Mouse (Mus musculus) stomach, embryonic 14.5 days (tissue): ENCODE data around the gene Olfr1315-ps1. TPM values are rescaled to one million over a fixed set of nuclear protein-coding genes. Genes with fewer than 3 reads are reported as not detected.

Experiments used
- ATAC-seq: fragments of 200-750 bp; cut with Nextera tagmentation; 2 replicates; pipeline ENCODE4 v1.8.0; 2017; ENCODE audit warnings: low read depth, moderate TSS enrichment; ENCODE audit not compliant: insufficient number of reproducible peaks, insufficient read depth, low FRiP score
- H3K27ac ChIP-seq: fragments of 300-500 bp; sonication (generic); 2 replicates; pipeline ENCODE4 v1.5.1; 2014; ENCODE audit warnings: mild to moderate bottlenecking, low read length, moderate library complexity, mixed read lengths
- H3K27me3 ChIP-seq: fragments of 300-500 bp; sonication (generic); 2 replicates; pipeline ENCODE4 v1.6.1; 2014; ENCODE audit warnings: low read length, control low read depth, mixed read lengths; ENCODE audit not compliant: control insufficient read depth, insufficient read depth
- H3K36me3 ChIP-seq: fragments of 300-500 bp; sonication (generic); 2 replicates; pipeline ENCODE4 v1.6.1; 2014; ENCODE audit warnings: mild to moderate bottlenecking, control low read depth, low read length, moderate library complexity, mixed read lengths; ENCODE audit not compliant: control insufficient read depth, insufficient read depth
- H3K4me1 ChIP-seq: fragments of 300-500 bp; sonication (generic); 2 replicates; pipeline ENCODE4 v1.6.1; 2014; ENCODE audit warnings: low read length, control low read depth, mixed read lengths; ENCODE audit not compliant: control insufficient read depth, insufficient read depth
- H3K4me2 ChIP-seq: fragments of 300-500 bp; sonication (generic); replicated peaks from 2 replicates; pipeline ENCODE4 v1.6.1; 2014; ENCODE audit warnings: low read depth, low read length, control low read depth
- H3K4me3 ChIP-seq: fragments of 300-500 bp; sonication (generic); 2 replicates; pipeline ENCODE4 v1.5.1; 2014; ENCODE audit warnings: low read depth, low read length, control low read depth
- H3K9ac ChIP-seq: fragments of 300-500 bp; sonication (generic); replicated peaks from 2 replicates; pipeline ENCODE4 v1.6.1; 2014; ENCODE audit warnings: low read depth, mild to moderate bottlenecking, control low read depth, low read length, moderate library complexity, mixed read lengths
- H3K9me3 ChIP-seq: fragments of 300-500 bp; sonication (generic); 2 replicates; pipeline ENCODE4 v1.6.1; 2016; ENCODE audit warnings: low read depth, low read length, control low read depth; ENCODE audit not compliant: control insufficient read depth
- WGBS: fragments of 180-500 bp; shearing (Covaris S2); extraction: QIAGEN DNeasy Blood & Tissue Kit; methylation state at CpG from one replicate; pipeline ENCODE4 v1.1.7; 2014; 5-methylcytosine and 5-hydroxymethylcytosine counted together
- polyA plus RNA-seq: library from polyadenylated mRNA; unstranded; fragments of >200 nt; fragmentation: Nextera tagmentation; extraction: Ambion mirVana; gene quantifications from 2 replicates; pipeline ENCODE4 v1.2.1, GENCODE M21; 2014

The Olfr1315-ps1 gene
- not detected in 2 replicates for polyA plus RNA-seq

DNA sequence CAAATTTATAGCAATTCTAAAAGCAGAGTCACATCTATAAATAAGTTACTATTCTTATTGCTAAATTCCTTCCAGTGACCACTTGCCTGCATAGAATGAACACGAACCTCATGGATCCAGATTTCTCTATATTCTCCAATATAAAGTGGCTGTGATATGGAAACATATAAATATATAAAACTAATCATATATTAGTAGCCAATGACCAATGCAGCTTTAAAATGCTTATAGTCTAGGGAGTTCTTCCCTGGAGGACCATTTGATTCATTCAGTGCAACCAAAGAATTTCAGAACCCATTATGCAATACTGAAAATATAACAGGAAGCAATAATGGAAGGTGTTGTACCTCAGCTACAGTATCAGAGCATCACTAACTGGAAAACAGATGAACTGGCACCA lies at the start of gene Olfr1315-ps1:
Olfr1315-ps1 (minus strand) TSS at position 101 of the 400 bp plus-strand sequence.
- H3K27ac ChIP-seq, result no peak within 1 kb of the TSS
- ATAC-seq, result no peak
- no peaks in the 10 kb centered on the region for H3K4me1 ChIP-seq
- H3K36me3 ChIP-seq, result no peaks in the 10 kb centered on the region
- no peak within 1 kb of the TSS for H3K9ac ChIP-seq
- H3K4me2 ChIP-seq, result no peak within 1 kb of the TSS
- H3K9me3 ChIP-seq, result no peaks in the 10 kb centered on the region
- no peak within 1 kb of the TSS for H3K4me3 ChIP-seq
- no peaks in the 10 kb centered on the region for H3K27me3 ChIP-seq
- WGBS, result 73% methylated on average over 1 of the region's 1 CpGs

DNA sequence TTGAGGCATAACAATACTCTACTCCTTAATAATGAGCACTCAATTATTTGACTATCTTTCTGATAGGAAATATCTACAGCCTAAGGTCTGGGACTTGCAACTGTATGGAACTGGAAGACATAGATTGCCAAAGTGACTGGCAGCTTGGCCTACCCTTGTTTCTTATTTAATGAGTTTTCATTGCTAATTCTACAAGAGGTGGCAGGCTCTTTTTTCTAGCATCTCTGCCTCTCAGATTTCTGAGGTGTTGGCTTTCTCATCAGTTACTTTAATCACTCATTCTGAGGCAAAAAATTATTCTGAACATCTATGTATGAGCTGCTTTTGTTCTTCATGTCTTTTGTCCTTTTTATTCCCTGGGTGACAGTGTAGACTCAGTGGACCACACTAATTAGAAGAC lies 38.7 kb upstream of the Olfr1315-ps1 start, which contains the start of gene Olfr1318:
Olfr1318 (plus strand) TSS at position 301 of the 400 bp plus-strand sequence.
- no peaks in the 10 kb centered on the region for H3K27me3 ChIP-seq
- ATAC-seq, result no peak
- H3K9me3 ChIP-seq, result no peaks in the 10 kb centered on the region
- H3K27ac ChIP-seq, result no peak within 1 kb of the TSS
- H3K9ac ChIP-seq, result no peak within 1 kb of the TSS
- no peak within 1 kb of the TSS for H3K4me3 ChIP-seq
- no peaks in the 10 kb centered on the region for H3K36me3 ChIP-seq
- H3K4me1 ChIP-seq, result no peaks in the 10 kb centered on the region
- H3K4me2 ChIP-seq, result no peak within 1 kb of the TSS

DNA sequence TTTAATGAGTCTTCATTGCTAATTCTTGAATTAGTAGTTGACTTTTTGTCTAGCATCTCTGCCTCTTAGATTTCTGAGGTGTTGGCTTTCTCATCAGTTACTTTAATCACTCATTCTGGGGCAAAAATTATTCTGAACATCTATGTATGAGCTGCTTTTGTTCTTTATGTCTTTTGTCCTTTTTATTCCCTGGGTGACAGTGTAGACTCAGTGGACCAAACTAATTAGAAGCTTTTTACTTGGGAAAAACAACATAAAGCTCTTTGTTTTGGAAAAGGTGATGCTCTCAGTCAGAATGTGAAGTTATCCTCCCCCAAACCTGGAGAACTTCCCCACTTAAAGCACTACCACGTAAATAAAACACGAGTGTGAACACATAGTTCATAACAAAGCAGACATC lies 24.8 kb upstream of the Olfr1315-ps1 start, which contains the start of gene Olfr1317:
Olfr1317 (plus strand) TSS at position 301 of the 400 bp plus-strand sequence.
- Histone ChIP-seq H3K4me1 (no peaks in the 10 kb centered on the region), H3K27me3 (no peaks in the 10 kb centered on the region), H3K9ac (no peak within 1 kb of the TSS), H3K4me3 (no peak within 1 kb of the TSS), H3K36me3 (no peaks in the 10 kb centered on the region), H3K4me2 (no peak within 1 kb of the TSS), H3K27ac (no peak within 1 kb of the TSS), H3K9me3 (no peaks in the 10 kb centered on the region)
- WGBS, result 64% methylated on average over 2 of the region's 2 CpGs
- ATAC-seq, result no peak

DNA sequence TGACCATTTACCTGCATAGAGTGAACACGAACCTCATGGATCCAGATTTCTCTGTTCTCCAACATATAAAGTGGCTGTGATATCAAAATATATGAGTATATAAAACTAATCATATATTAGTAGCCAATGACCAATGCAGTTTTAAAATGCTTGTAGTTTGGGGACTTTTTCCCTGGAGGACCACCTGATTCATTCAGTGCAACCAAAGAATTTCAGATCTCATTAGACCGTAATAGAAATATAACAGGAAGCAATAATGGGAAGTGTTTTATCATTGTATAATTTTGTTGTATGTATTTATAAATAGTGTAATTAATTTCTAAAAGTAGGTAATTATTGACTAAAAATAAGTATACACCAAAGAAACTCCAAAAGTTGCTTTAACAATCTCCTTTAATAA lies 19.6 kb upstream of the Olfr1315-ps1 start, which contains the start of gene Olfr1316:
Olfr1316 (minus strand) TSS at position 101 of the 400 bp plus-strand sequence.
- Histone ChIP-seq H3K36me3 (no peaks in the 10 kb centered on the region), H3K4me3 (no peak within 1 kb of the TSS), H3K4me1 (no peaks in the 10 kb centered on the region), H3K9ac (no peak within 1 kb of the TSS), H3K4me2 (no peak within 1 kb of the TSS), H3K9me3 (no peaks in the 10 kb centered on the region), H3K27me3 (no peaks in the 10 kb centered on the region), H3K27ac (no peak within 1 kb of the TSS)
- ATAC-seq, result no peak
- 87% methylated on average over 2 of the region's 2 CpGs for WGBS

DNA sequence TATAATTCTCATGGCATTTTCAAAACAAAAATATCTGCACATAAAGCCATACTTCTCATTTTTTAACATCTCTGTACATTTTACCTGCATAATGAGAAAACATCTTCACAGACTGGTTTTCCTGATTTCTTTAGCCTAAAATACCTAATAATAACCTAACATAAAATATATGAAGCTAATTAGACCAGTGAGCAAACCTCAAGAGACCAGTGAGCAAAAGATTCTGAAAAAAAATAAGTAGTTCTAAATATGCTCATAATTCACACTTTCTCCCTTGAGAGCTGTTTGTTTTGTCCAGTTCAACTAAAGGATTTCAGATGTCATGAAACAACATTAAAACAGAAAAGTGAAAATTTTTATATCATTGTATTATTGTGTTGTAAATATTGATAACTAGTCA lies 18.6 kb downstream of the Olfr1315-ps1 start, which contains the start of gene Olfr1314:
Olfr1314 (minus strand) TSS at position 101 of the 400 bp plus-strand sequence.
- H3K36me3 ChIP-seq, result no peaks in the 10 kb centered on the region
- H3K9me3 ChIP-seq, result no peaks in the 10 kb centered on the region
- no peak for ATAC-seq
- H3K9ac ChIP-seq, result no peak within 1 kb of the TSS
- no peak within 1 kb of the TSS for H3K4me2 ChIP-seq
- no peak within 1 kb of the TSS for H3K4me3 ChIP-seq
- H3K27me3 ChIP-seq, result no peaks in the 10 kb centered on the region
- no peak within 1 kb of the TSS for H3K27ac ChIP-seq
- H3K4me1 ChIP-seq, result no peaks in the 10 kb centered on the region

DNA sequence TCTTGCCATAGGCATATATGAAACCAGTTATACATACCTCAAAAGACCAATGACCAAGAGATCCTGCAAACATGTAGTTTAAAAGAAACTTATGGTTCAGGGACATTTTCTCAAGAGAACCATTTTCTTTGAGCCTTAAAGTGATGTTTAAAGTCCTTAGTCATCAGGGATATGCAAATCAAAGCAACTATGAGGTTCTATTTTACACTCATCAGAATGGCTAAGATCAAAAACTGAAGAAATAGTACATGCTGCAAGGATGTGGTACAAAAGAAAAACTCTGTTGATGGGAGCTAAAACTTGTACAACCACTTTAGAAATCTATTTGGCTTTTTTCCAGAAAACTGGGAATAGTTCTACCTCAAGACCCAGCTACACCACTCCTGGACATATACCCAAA lies 37.5 kb downstream of the Olfr1315-ps1 start, which contains the start of gene Olfr1313:
Olfr1313 (minus strand) TSS at position 101 of the 400 bp plus-strand sequence.
- ATAC-seq, result no peak
- Histone ChIP-seq H3K9ac (no peak within 1 kb of the TSS), H3K4me1 (no peaks in the 10 kb centered on the region), H3K36me3 (no peaks in the 10 kb centered on the region), H3K4me3 (no peak within 1 kb of the TSS), H3K4me2 (no peak within 1 kb of the TSS), H3K9me3 (no peaks in the 10 kb centered on the region), H3K27me3 (no peaks in the 10 kb centered on the region), H3K27ac (no peak within 1 kb of the TSS)

Other genes starting within 250 kb of the Olfr1315-ps1 start
- gene Olfr1305, start 238.3 kb downstream of the Olfr1315-ps1 start, polyA plus RNA-seq, result not detected in 2 replicates
- not detected in 2 replicates for gene Olfr1306, start 199.2 kb downstream of the Olfr1315-ps1 start, polyA plus RNA-seq
- not detected in 2 replicates for gene Olfr1307, start 166.0 kb downstream of the Olfr1315-ps1 start, polyA plus RNA-seq
- gene Olfr1308, start 150.5 kb downstream of the Olfr1315-ps1 start, polyA plus RNA-seq, result not detected in 2 replicates
- gene Olfr1309, start 125.2 kb downstream of the Olfr1315-ps1 start, polyA plus RNA-seq, result not detected in 2 replicates
- not detected in 2 replicates for gene Olfr1310, start 102.7 kb downstream of the Olfr1315-ps1 start, polyA plus RNA-seq
- gene Olfr1311, start 91.0 kb downstream of the Olfr1315-ps1 start, polyA plus RNA-seq, result not detected in 2 replicates
- gene Olfr1312, start 65.2 kb downstream of the Olfr1315-ps1 start, polyA plus RNA-seq, result not detected in 2 replicates
- not detected in 2 replicates for gene Olfr1313, start 37.6 kb downstream of the Olfr1315-ps1 start, polyA plus RNA-seq
- not detected in 2 replicates for gene Olfr1314, start 18.7 kb downstream of the Olfr1315-ps1 start, polyA plus RNA-seq
- gene Olfr1316, start 19.5 kb upstream of the Olfr1315-ps1 start, polyA plus RNA-seq, result not detected in 2 replicates
- gene Olfr1317, start 24.9 kb upstream of the Olfr1315-ps1 start, polyA plus RNA-seq, result not detected in 2 replicates
- not detected in 2 replicates for gene Olfr1318, start 38.8 kb upstream of the Olfr1315-ps1 start, polyA plus RNA-seq
- gene Lpcat4, start 124.0 kb upstream of the Olfr1315-ps1 start, polyA plus RNA-seq, result 23.0 and 26.4 TPM in 2 replicates
- gene Nutm1, start 143.9 kb upstream of the Olfr1315-ps1 start, polyA plus RNA-seq, result not detected in 2 replicates
- gene Nop10, start 146.5 kb upstream of the Olfr1315-ps1 start, polyA plus RNA-seq, result 197 and 199 TPM in 2 replicates
- gene Slc12a6, start 150.4 kb upstream of the Olfr1315-ps1 start, polyA plus RNA-seq, result 18.9 and 19.9 TPM in 2 replicates
- not detected in 2 replicates for gene Gm21985, start 150.9 kb upstream of the Olfr1315-ps1 start, polyA plus RNA-seq